Mouse (Mus musculus): ENCODE data around the gene Igfals. TPM values are rescaled to one million over a fixed set of nuclear protein-coding genes. Genes with fewer than 3 reads are reported as not detected.

Gene Igfals
- polyA plus RNA-seq, 2 experiments, result 0.08 to 0.10 TPM

DNA sequence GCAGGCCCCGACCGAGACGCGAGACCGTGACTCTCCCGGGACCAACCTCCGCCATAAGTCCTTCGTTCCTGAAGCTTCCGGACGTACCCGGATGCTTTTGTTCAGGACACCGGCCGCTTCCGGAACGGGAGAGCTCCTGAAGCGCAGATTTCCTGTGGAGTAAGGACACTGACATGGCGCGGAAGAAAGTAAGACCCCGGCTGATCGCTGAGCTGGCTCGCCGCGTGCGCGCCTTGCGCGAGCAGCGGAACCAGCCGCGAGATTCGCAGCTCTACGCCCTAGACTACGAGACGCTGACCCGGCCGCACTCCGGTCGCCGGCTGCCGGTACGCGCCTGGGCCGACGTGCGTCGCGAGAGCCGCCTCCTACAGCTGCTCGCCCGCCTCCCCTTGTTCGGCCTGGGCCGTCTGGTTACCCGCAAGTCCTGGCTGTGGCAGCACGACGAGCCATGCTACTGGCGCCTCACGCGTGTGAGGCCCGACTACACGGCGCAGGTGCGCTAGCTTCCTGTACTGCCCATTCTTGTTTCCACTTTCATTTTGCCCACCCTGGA, 29.3 kb downstream of the Igfals start, which contains the start of the genes Eme2 and Mrps34:
Eme2 (minus strand) TSS at position 93 of the 553 bp plus-strand sequence.
Mrps34 (plus strand) TSS at position 122 of the 553 bp plus-strand sequence.
- DNase-seq (ENCODE audit: low spot score) (peak; percentile 83), ATAC-seq (ENCODE audit: low FRiP score, low read depth) (peak; percentile 79)
- Histone ChIP-seq H3K4me3 (replicated peaks; ENCODE audit: low read length) (peak within 1 kb of the TSS; percentile 70), H3K9me3 (ENCODE audit: control insufficient read depth, low read length) (no peaks in the 10 kb centered on the region), H3K4me1 (ENCODE audit: control insufficient read depth, insufficient read depth, low read length) (peaks cover 22% of the 10 kb centered on the region), H3K9ac (ENCODE audit: low read depth, low read length, severe bottlenecking) (peak within 1 kb of the TSS; percentile 86), H3K36me3 (ENCODE audit: control insufficient read depth, insufficient read depth, low read length) (peaks cover 72% of the 10 kb centered on the region), H3K4me2 (replicated peaks; ENCODE audit: low read depth, low read length, severe bottlenecking) (peak within 1 kb of the TSS; percentile 98), H3K27ac (replicated peaks; ENCODE audit: low read depth, low read length) (peak within 1 kb of the TSS; percentile 68), H3K27me3 (ENCODE audit: control insufficient read depth, insufficient read depth, low read length) (no peaks in the 10 kb centered on the region)
- WGBS, result under 1% methylated on average over 52 of the region's 62 CpGs
- TF ChIP-seq POLR2A (IDR thresholded peaks at IDR 0.05; ENCODE audit: borderline replicate concordance, extremely low read depth, insufficient read depth, insufficient read length), result no peak

DNA sequence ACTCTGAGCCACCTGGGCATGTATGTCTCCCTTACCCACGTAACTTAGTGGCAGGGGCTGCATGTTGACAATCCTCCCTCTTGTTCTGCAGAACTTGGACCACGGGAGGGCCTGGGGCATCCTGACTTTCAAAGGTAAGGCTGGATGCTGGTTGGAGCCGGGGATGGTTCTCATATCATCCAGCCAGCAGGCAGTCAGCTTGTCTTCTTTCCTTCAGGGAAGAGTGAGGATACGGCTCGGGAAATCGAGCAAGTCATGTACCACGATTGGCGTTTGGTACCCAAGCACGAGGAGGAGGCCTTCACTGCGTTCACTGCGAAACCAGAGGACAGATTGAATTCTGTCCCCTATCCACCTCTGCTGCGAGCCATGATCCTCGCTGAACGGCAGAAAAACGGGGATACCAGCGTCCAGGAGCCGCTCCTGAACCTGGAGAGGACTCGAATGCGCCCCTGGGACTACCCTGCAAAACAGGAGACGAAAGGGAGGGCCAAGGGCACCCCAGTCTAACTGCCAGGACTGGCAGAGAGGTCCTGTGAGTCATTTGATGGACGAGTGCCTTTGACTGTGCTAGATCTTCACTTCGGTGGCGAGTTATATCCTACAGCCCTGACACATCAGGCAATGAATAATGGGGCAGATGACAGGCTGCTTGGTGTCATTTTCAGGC, 29.9 kb downstream of the Igfals start:
- Histone ChIP-seq H3K27me3 (ENCODE audit: control insufficient read depth, insufficient read depth, low read length) (no peaks in the 10 kb centered on the region), H3K9ac (ENCODE audit: low read depth, low read length, severe bottlenecking) (peak overlapping the region; percentile 86), H3K4me2 (replicated peaks; ENCODE audit: low read depth, low read length, severe bottlenecking) (peak overlapping the region; percentile 98), H3K4me1 (ENCODE audit: control insufficient read depth, insufficient read depth, low read length) (peaks cover 22% of the 10 kb centered on the region), H3K36me3 (ENCODE audit: control insufficient read depth, insufficient read depth, low read length) (peaks cover 72% of the 10 kb centered on the region), H3K4me3 (replicated peaks; ENCODE audit: low read length) (peak overlapping the region; percentile 70), H3K9me3 (ENCODE audit: control insufficient read depth, low read length) (no peaks in the 10 kb centered on the region), H3K27ac (replicated peaks; ENCODE audit: low read depth, low read length) (peak overlapping the region; percentile 68)
- no peak for ATAC-seq (ENCODE audit: low FRiP score, low read depth)
- no peak for DNase-seq (ENCODE audit: low spot score)
- 13% methylated on average over 23 of the region's 23 CpGs for WGBS
- no peak for TF ChIP-seq POLR2A (IDR thresholded peaks at IDR 0.05; ENCODE audit: borderline replicate concordance, extremely low read depth, insufficient read depth, insufficient read length)

DNA sequence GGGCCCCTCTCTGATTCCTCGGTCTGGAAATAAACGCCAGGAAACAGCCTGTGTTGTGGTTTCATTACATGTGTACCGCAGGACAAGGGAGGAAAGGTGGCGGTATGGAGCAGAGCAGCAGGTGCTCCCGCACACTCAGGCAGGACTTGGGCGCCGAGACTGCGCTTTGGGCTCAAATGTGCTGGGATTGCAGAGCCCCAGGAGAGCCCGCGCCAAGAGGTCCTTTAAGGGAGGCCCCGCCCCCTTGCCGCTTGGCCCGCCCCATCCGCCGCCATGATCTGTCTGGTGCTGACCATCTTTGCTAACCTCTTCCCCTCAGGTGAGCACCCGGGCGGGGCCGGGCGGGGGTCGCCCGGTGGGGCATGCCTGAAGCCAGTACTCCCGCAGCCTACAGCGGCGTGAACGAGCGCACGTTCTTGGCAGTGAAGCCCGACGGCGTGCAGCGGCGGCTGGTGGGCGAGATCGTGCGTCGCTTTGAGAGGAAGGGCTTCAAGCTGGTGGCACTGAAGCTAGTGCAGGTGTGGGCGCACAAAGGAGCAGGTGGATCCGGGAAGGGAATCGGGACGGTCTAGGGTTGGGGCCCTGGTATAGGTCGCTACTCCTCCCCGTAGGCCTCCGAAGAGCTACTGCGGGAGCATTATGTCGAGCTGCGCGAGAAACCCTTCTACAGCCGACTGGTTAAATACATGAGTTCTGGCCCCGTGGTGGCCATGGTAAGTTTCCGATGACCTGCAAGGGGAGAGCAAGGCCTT, 30.6 kb downstream of the Igfals start, which contains the start of gene Nme3:
Nme3 (plus strand) TSS at position 260 of the 752 bp plus-strand sequence.
- H3K9me3 ChIP-seq (ENCODE audit: control insufficient read depth, low read length), result no peaks in the 10 kb centered on the region
- DNase-seq (ENCODE audit: low spot score), result peak; percentile 63
- H3K9ac ChIP-seq (ENCODE audit: low read depth, low read length, severe bottlenecking), result peak within 1 kb of the TSS; percentile 86
- WGBS, result 5% methylated on average over 46 of the region's 50 CpGs
- H3K4me3 ChIP-seq (replicated peaks; ENCODE audit: low read length), result peak within 1 kb of the TSS; percentile 70
- ATAC-seq (ENCODE audit: low FRiP score, low read depth), result peak; percentile 46
- H3K36me3 ChIP-seq (ENCODE audit: control insufficient read depth, insufficient read depth, low read length), result peaks cover 72% of the 10 kb centered on the region
- no peaks in the 10 kb centered on the region for H3K27me3 ChIP-seq (ENCODE audit: control insufficient read depth, insufficient read depth, low read length)
- H3K4me2 ChIP-seq (replicated peaks; ENCODE audit: low read depth, low read length, severe bottlenecking), result peak within 1 kb of the TSS; percentile 98
- H3K27ac ChIP-seq (replicated peaks; ENCODE audit: low read depth, low read length), result peak within 1 kb of the TSS; percentile 68
- TF ChIP-seq POLR2A (IDR thresholded peaks at IDR 0.05; ENCODE audit: borderline replicate concordance, extremely low read depth, insufficient read depth, insufficient read length), result no peak
- H3K4me1 ChIP-seq (ENCODE audit: control insufficient read depth, insufficient read depth, low read length), result peaks cover 22% of the 10 kb centered on the region

DNA sequence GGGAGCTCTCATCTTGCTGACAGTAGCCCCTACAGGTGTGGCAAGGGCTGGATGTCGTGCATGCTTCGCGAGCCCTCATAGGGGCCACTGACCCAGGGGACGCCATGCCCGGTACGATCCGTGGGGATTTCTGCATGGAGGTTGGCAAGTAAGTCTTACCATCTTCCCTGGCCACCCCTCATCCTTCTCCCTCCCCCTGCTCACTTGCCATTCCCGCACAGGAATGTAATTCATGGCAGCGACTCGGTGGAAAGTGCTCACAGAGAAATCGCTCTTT, 31.1 kb downstream of the Igfals start:
- H3K4me2 ChIP-seq (replicated peaks; ENCODE audit: low read depth, low read length, severe bottlenecking), result peak overlapping the region; percentile 98
- no peaks in the 10 kb centered on the region for H3K27me3 ChIP-seq (ENCODE audit: control insufficient read depth, insufficient read depth, low read length)
- no peak for ATAC-seq (ENCODE audit: low FRiP score, low read depth)
- WGBS, result 47% methylated on average over 11 of the region's 11 CpGs
- peaks cover 72% of the 10 kb centered on the region for H3K36me3 ChIP-seq (ENCODE audit: control insufficient read depth, insufficient read depth, low read length)
- TF ChIP-seq POLR2A (IDR thresholded peaks at IDR 0.05; ENCODE audit: borderline replicate concordance, extremely low read depth, insufficient read depth, insufficient read length), result no peak
- H3K4me3 ChIP-seq (replicated peaks; ENCODE audit: low read length), result peak overlapping the region; percentile 70
- no peaks in the 10 kb centered on the region for H3K9me3 ChIP-seq (ENCODE audit: control insufficient read depth, low read length)
- peaks cover 22% of the 10 kb centered on the region for H3K4me1 ChIP-seq (ENCODE audit: control insufficient read depth, insufficient read depth, low read length)
- H3K9ac ChIP-seq (ENCODE audit: low read depth, low read length, severe bottlenecking), result peak overlapping the region; percentile 68
- H3K27ac ChIP-seq (replicated peaks; ENCODE audit: low read depth, low read length), result no peak overlapping the region
- no peak for DNase-seq (ENCODE audit: low spot score)

DNA sequence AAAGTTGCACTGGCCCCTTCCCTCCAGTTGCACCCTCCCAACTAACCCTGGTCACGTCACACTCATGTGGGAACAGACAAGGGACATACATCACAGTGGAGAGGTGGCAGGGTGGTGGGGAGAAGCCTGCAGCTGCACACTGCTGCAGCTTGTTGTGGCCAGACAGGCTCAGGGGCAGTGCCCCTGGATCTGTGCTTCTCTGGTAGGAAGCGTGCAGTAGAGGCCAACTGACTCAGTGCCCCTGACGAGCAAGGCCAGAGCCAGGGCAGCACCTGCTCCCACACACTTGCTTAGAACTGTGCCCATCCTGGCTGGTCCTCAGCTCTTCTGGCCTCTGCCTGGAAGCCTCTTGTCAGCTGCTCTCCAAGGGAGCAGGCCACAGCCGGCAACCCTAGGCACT, 31.8 kb downstream of the Igfals start:
- DNase-seq (ENCODE audit: low spot score), result no peak
- Histone ChIP-seq H3K4me1 (ENCODE audit: control insufficient read depth, insufficient read depth, low read length) (peaks cover 22% of the 10 kb centered on the region), H3K27me3 (ENCODE audit: control insufficient read depth, insufficient read depth, low read length) (no peaks in the 10 kb centered on the region), H3K9me3 (ENCODE audit: control insufficient read depth, low read length) (no peaks in the 10 kb centered on the region), H3K9ac (ENCODE audit: low read depth, low read length, severe bottlenecking) (no peak overlapping the region), H3K36me3 (ENCODE audit: control insufficient read depth, insufficient read depth, low read length) (peaks cover 71% of the 10 kb centered on the region), H3K4me3 (replicated peaks; ENCODE audit: low read length) (0 out of 2 replicates have a peak overlapping the region, but pooled peaks have one; percentile 2), H3K4me2 (replicated peaks; ENCODE audit: low read depth, low read length, severe bottlenecking) (0 out of 2 replicates have a peak overlapping the region, but pooled peaks have one; percentile 98), H3K27ac (replicated peaks; ENCODE audit: low read depth, low read length) (no peak overlapping the region)
- ATAC-seq (ENCODE audit: low FRiP score, low read depth), result no peak
- WGBS, result 78% methylated on average over 4 of the region's 4 CpGs
- no peak for TF ChIP-seq POLR2A (IDR thresholded peaks at IDR 0.05; ENCODE audit: borderline replicate concordance, extremely low read depth, insufficient read depth, insufficient read length)
